Mouse (Mus musculus): ENCODE measurements around the gene Pogz.

- TF ChIP-seq GATA1 (IDR thresholded peaks at IDR 0.05; ENCODE audit: borderline replicate concordance, low read length), result no peak
- no peak for TF ChIP-seq FLI1 (IDR thresholded peaks at IDR 0.05; ENCODE audit: low read length)
Observed at GRCm38 (mm10) chr3:94832100-94832499, 5.3 kb upstream of the Pogz start.
